Mouse (Mus musculus): Measurements from ENCODE around the gene Csrp3. TPM values are rescaled to one million over a fixed set of nuclear protein-coding genes. Genes with fewer than 3 reads are reported as not detected.
A peak's percentile ranks its signal among the peaks of the same experiment; 100 is the strongest.

Gene Csrp3
- polyA plus RNA-seq, 1 experiment from 2014 or later, result 0.47 TPM

DNA sequence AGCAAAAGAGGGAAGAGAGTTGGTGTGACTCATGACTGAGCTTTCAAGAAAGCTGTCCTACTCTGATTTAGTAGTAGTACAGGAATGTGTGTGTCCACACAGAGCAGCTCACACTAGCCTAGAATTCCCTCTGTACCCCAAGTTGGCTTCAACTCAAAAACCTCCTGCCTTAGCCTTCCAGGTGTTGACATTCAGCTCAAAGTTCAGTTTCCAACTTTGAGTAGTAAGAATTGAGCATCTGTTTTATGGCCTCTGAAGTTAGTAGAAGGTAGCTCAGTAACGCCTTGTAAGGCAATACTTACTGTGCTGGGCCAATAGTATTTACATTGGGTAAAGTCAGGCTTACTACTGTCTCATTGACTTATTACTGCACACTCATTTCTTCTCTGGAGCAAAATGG, 34.2 kb downstream of the Csrp3 start:
- H3K4me2 ChIP-seq, result no peak overlapping the region
- WGBS, result 93% methylated on average over 1 of the region's 1 CpGs

DNA sequence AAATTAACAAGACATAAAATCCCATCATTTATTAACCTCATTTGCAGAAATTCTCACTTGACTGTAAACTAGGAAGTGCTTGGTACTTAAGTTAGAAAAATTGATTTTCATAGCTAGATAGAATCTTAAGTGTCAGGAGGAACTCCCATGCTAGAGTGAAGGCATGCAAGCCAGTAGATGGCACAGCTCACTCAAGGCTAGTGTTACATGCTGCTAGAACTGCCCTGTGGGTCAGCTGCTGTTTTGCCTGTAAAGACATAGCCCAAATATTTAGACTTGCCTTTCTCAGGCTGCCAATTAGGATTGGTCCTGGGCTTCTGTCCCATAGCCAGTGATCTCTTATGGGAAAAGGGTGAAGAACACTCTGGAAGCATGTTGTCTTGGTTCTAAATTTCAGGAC, 35.5 kb downstream of the Csrp3 start:
- H3K27me3 ChIP-seq, result no peaks in the 10 kb centered on the region
- H3K4me2 ChIP-seq, result no peak overlapping the region
- H3K4me3 ChIP-seq, result no peak overlapping the region
- no peaks in the 10 kb centered on the region for H3K9me3 ChIP-seq
- no peaks in the 10 kb centered on the region for H3K4me1 ChIP-seq (replicated peaks)
- peaks cover 54% of the 10 kb centered on the region for H3K36me3 ChIP-seq
- H3K27ac ChIP-seq (replicated peaks), result no peak overlapping the region
- no peak for ATAC-seq (ENCODE audit: low FRiP score, low read depth)
- no peak overlapping the region for H3K9ac ChIP-seq

More for the DNA sequence above, 34.2 kb downstream of the Csrp3 start:
- no peak for ATAC-seq (ENCODE audit: low FRiP score, low read depth)
- Histone ChIP-seq H3K4me1 (replicated peaks) (no peaks in the 10 kb centered on the region), H3K9ac (no peak overlapping the region), H3K27ac (replicated peaks) (no peak overlapping the region), H3K36me3 (peaks cover 56% of the 10 kb centered on the region), H3K4me3 (no peak overlapping the region), H3K27me3 (no peaks in the 10 kb centered on the region), H3K9me3 (no peaks in the 10 kb centered on the region)

GRCm38 (mm10) chr7:48810652-48811051, 37.2 kb downstream of the Csrp3 start:
- H3K36me3 ChIP-seq, result peaks cover 56% of the 10 kb centered on the region
- no peak for ATAC-seq (ENCODE audit: low FRiP score, low read depth)
- H3K27ac ChIP-seq (replicated peaks), result no peak overlapping the region
- no peak overlapping the region for H3K9ac ChIP-seq
- WGBS, result 92% methylated on average over 1 of the region's 1 CpGs
- H3K4me2 ChIP-seq, result no peak overlapping the region
- no peak overlapping the region for H3K4me3 ChIP-seq
- no peaks in the 10 kb centered on the region for H3K27me3 ChIP-seq
- no peaks in the 10 kb centered on the region for H3K4me1 ChIP-seq (replicated peaks)
- no peaks in the 10 kb centered on the region for H3K9me3 ChIP-seq

- no peak overlapping the region for H3K9ac ChIP-seq
- WGBS, result 86% methylated on average over 4 of the region's 4 CpGs
- no peak overlapping the region for H3K27ac ChIP-seq (replicated peaks)
- H3K4me3 ChIP-seq, result no peak overlapping the region
- no peaks in the 10 kb centered on the region for H3K9me3 ChIP-seq
- no peak overlapping the region for H3K4me2 ChIP-seq
- no peaks in the 10 kb centered on the region for H3K4me1 ChIP-seq (replicated peaks)
- no peaks in the 10 kb centered on the region for H3K27me3 ChIP-seq
- ATAC-seq (ENCODE audit: low FRiP score, low read depth), result no peak
- H3K36me3 ChIP-seq, result peaks cover 54% of the 10 kb centered on the region
These were observed 41.2 kb downstream of the Csrp3 start for GRCm38 (mm10) chr7:48806587-48806986.

- H3K36me3 ChIP-seq, result peaks cover 38% of the 10 kb centered on the region
- no peaks in the 10 kb centered on the region for H3K27me3 ChIP-seq
- no peak for ATAC-seq (ENCODE audit: low FRiP score, low read depth)
- no peaks in the 10 kb centered on the region for H3K9me3 ChIP-seq
- no peak overlapping the region for H3K27ac ChIP-seq (replicated peaks)
- WGBS, result 64% methylated on average over 7 of the region's 7 CpGs
- H3K4me3 ChIP-seq, result no peak overlapping the region
- H3K9ac ChIP-seq, result no peak overlapping the region
- H3K4me1 ChIP-seq (replicated peaks), result no peaks in the 10 kb centered on the region
- H3K4me2 ChIP-seq, result no peak overlapping the region
These were observed 44.5 kb downstream of the Csrp3 start for GRCm38 (mm10) chr7:48803381-48803780.

- no peaks in the 10 kb centered on the region for H3K36me3 ChIP-seq
- no peaks in the 10 kb centered on the region for H3K9me3 ChIP-seq
- no peak overlapping the region for H3K4me2 ChIP-seq
- ATAC-seq (ENCODE audit: low FRiP score, low read depth), result no peak
- H3K9ac ChIP-seq, result no peak overlapping the region
- H3K4me1 ChIP-seq (replicated peaks), result peaks cover 13% of the 10 kb centered on the region
- H3K4me3 ChIP-seq, result no peak overlapping the region
- 81% methylated on average over 3 of the region's 3 CpGs for WGBS
- H3K27ac ChIP-seq (replicated peaks), result no peak overlapping the region
- no peaks in the 10 kb centered on the region for H3K27me3 ChIP-seq
These were observed 52.7 kb downstream of the Csrp3 start for GRCm38 (mm10) chr7:48795130-48795529.

- Histone ChIP-seq H3K4me2 (no peak overlapping the region), H3K9me3 (no peaks in the 10 kb centered on the region), H3K27me3 (no peaks in the 10 kb centered on the region), H3K9ac (no peak overlapping the region), H3K4me1 (replicated peaks) (peaks cover 22% of the 10 kb centered on the region), H3K27ac (replicated peaks) (no peak overlapping the region), H3K4me3 (no peak overlapping the region), H3K36me3 (no peaks in the 10 kb centered on the region)
- 76% methylated on average over 3 of the region's 3 CpGs for WGBS
- no peak for ATAC-seq (ENCODE audit: low FRiP score, low read depth)
These were observed 56.4 kb downstream of the Csrp3 start for GRCm38 (mm10) chr7:48791412-48791811.

DNA sequence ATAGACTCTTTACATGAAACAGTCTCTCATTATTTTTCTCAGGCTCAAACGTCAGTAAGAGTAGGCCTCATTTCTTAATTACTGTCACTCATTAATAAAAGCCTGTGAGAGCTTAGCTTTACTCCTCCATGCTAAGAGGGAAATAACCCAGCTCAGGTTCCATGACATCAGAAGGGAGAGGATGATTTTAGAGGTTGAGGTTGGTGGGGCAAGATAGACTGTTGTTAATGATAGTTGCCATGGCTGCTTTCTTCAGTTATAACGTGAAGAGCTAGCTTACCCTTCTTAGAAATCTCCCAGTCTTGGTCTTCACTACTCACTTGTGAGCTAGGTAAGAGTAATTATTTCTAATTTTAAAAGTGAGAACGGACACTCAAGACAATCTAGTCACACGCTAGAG, 57.7 kb downstream of the Csrp3 start:
- ATAC-seq (ENCODE audit: low FRiP score, low read depth), result no peak
- Histone ChIP-seq H3K27me3 (no peaks in the 10 kb centered on the region), H3K9ac (no peak overlapping the region), H3K9me3 (no peaks in the 10 kb centered on the region), H3K27ac (replicated peaks) (no peak overlapping the region), H3K4me3 (peak overlapping the region; percentile 95), H3K36me3 (no peaks in the 10 kb centered on the region), H3K4me1 (replicated peaks) (peaks cover 22% of the 10 kb centered on the region), H3K4me2 (peak overlapping the region; percentile 85)
- WGBS, result 38% methylated on average over 4 of the region's 4 CpGs

- ATAC-seq (ENCODE audit: low FRiP score, low read depth), result peak; percentile 99
- H3K36me3 ChIP-seq, result no peaks in the 10 kb centered on the region
- H3K9ac ChIP-seq, result peak within 1 kb of the TSS; percentile 93
- peak within 1 kb of the TSS; percentile 85 for H3K4me2 ChIP-seq
- WGBS, result under 1% methylated on average over 57 of the region's 57 CpGs
- peaks cover 22% of the 10 kb centered on the region for H3K4me1 ChIP-seq (replicated peaks)
- no peaks in the 10 kb centered on the region for H3K9me3 ChIP-seq
- H3K27me3 ChIP-seq, result no peaks in the 10 kb centered on the region
- peak within 1 kb of the TSS; percentile 91 for H3K27ac ChIP-seq (replicated peaks)
- H3K4me3 ChIP-seq, result peak within 1 kb of the TSS; percentile 95
These were observed 58.8 kb downstream of the Csrp3 start, which contains the start of gene Zdhhc13 for GRCm38 (mm10) chr7:48788851-48789572. TSS of gene Zdhhc13 (plus strand) at chr7:48789003.

DNA sequence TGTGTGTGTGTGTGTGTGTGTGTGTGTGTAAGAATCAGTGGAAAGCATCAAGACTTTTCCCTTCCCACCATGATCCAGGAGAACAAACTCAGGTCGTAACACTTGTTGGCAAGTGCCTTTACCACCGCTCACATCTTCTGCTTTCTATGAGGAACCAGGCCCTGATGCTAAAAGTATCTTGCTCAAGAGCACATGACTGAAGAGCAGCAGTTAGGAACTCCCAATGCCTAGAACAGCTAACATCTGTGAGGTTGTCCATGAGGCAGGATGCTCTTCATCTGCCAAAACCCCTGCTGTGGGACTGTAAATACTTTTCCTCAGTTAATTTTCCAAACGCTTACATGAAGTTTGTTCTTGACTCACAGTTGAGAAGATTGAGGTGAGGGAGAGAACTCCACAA, 59.5 kb downstream of the Csrp3 start:
- no peaks in the 10 kb centered on the region for H3K9me3 ChIP-seq
- H3K9ac ChIP-seq, result no peak overlapping the region
- H3K4me3 ChIP-seq, result peak overlapping the region; percentile 95
- no peak; the same call in 1 of the 2 replicates for ATAC-seq (ENCODE audit: low FRiP score, low read depth)
- H3K27me3 ChIP-seq, result no peaks in the 10 kb centered on the region
- WGBS, result 75% methylated on average over 3 of the region's 3 CpGs
- H3K4me1 ChIP-seq (replicated peaks), result peaks cover 22% of the 10 kb centered on the region
- H3K36me3 ChIP-seq, result no peaks in the 10 kb centered on the region
- peak overlapping the region; percentile 91; the same call in 1 of the 2 replicates for H3K27ac ChIP-seq (replicated peaks)
- peak overlapping the region; percentile 85 for H3K4me2 ChIP-seq

- Histone ChIP-seq H3K27ac (replicated peaks) (no peak overlapping the region), H3K4me1 (replicated peaks) (peaks cover 7% of the 10 kb centered on the region), H3K27me3 (no peaks in the 10 kb centered on the region), H3K4me2 (no peak overlapping the region), H3K9me3 (no peaks in the 10 kb centered on the region), H3K9ac (no peak overlapping the region), H3K36me3 (no peaks in the 10 kb centered on the region), H3K4me3 (no peak overlapping the region)
- no peak for ATAC-seq (ENCODE audit: low FRiP score, low read depth)
- 83% methylated on average over 11 of the region's 11 CpGs for WGBS
These were observed 62.9 kb downstream of the Csrp3 start for GRCm38 (mm10) chr7:48784773-48785523.

DNA sequence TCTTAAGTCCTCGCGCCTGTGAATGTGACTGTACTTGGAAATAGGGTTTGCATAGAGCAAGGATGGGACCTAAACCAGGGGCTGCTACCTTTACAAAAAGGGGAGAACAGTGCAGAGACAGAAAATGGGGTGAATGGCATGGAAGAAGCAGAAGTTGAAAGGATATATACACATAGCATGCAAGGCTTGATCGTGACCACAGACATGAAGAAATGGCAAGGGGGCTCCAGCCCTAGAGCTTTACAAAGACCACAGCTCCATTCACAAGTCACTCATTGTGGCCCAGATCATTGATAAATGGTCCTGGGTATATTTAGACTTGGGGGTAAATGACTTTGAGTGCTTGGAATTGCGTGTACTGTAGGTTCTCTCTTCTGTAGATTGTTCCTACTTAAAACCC, 65.4 kb downstream of the Csrp3 start:
- no peak overlapping the region for H3K9ac ChIP-seq
- no peaks in the 10 kb centered on the region for H3K4me1 ChIP-seq (replicated peaks)
- H3K4me3 ChIP-seq, result no peak overlapping the region
- no peak for ATAC-seq (ENCODE audit: low FRiP score, low read depth)
- no peak overlapping the region for H3K27ac ChIP-seq (replicated peaks)
- no peak overlapping the region for H3K4me2 ChIP-seq
- no peaks in the 10 kb centered on the region for H3K36me3 ChIP-seq
- 87% methylated on average over 4 of the region's 4 CpGs for WGBS
- no peaks in the 10 kb centered on the region for H3K9me3 ChIP-seq
- H3K27me3 ChIP-seq, result no peaks in the 10 kb centered on the region

Data from hindbrain, embryonic 15.5 days (tissue).